Mouse (Mus musculus) stomach, embryonic 15.5 days (tissue): Measurements from ENCODE around the gene Rtp4. TPM values are rescaled to one million over a fixed set of nuclear protein-coding genes. Genes with fewer than 3 reads are reported as not detected.

Experiments used
- ATAC-seq: fragments of 200-750 bp; cut with Nextera tagmentation; 2 replicates; pipeline ENCODE4 v1.8.0; 2017; ENCODE audit warnings: low read depth, moderate number of reproducible peaks, moderate TSS enrichment; ENCODE audit not compliant: insufficient read depth, low FRiP score
- H3K27ac ChIP-seq: fragments of 300-500 bp; sonication (generic); 2 replicates; pipeline ENCODE4 v1.5.1; 2015; ENCODE audit warnings: mild to moderate bottlenecking, inconsistent platforms
- H3K27me3 ChIP-seq: fragments of 300-500 bp; sonication (generic); replicated peaks from 2 replicates; pipeline ENCODE4 v1.6.1; 2015; ENCODE audit warnings: inconsistent platforms
- H3K36me3 ChIP-seq: fragments of 300-500 bp; sonication (generic); 2 replicates; pipeline ENCODE4 v1.6.1; 2015; ENCODE audit warnings: inconsistent platforms
- H3K4me1 ChIP-seq: fragments of 300-500 bp; sonication (generic); 2 replicates; pipeline ENCODE4 v1.6.1; 2015; ENCODE audit warnings: inconsistent platforms
- H3K4me2 ChIP-seq: fragments of 300-500 bp; sonication (generic); 2 replicates; pipeline ENCODE4 v1.6.1; 2015; ENCODE audit warnings: mild to moderate bottlenecking, inconsistent platforms
- H3K4me3 ChIP-seq: fragments of 300-500 bp; sonication (generic); replicated peaks from 2 replicates; pipeline ENCODE4 v1.5.1; 2015; ENCODE audit warnings: inconsistent platforms
- H3K9ac ChIP-seq: fragments of 300-500 bp; sonication (generic); 2 replicates; pipeline ENCODE4 v1.6.1; 2015; ENCODE audit warnings: inconsistent platforms
- H3K9me3 ChIP-seq: fragments of 300-500 bp; sonication (generic); 2 replicates; pipeline ENCODE4 v1.6.1; 2016; ENCODE audit warnings: inconsistent platforms
- WGBS: fragments of 180-500 bp; shearing (Covaris S2); methylation state at CpG from one replicate; pipeline ENCODE4 v1.1.7; 2015; 5-methylcytosine and 5-hydroxymethylcytosine counted together
- polyA plus RNA-seq: library from polyadenylated mRNA; unstranded; fragments of >200 nt; fragmentation: Nextera tagmentation; extraction: Ambion mirVana; gene quantifications from 2 replicates; pipeline ENCODE4 v1.2.1, GENCODE M21; 2015

Gene Rtp4
- polyA plus RNA-seq, 1 experiment from 2014 or later, result 6.4 TPM

DNA sequence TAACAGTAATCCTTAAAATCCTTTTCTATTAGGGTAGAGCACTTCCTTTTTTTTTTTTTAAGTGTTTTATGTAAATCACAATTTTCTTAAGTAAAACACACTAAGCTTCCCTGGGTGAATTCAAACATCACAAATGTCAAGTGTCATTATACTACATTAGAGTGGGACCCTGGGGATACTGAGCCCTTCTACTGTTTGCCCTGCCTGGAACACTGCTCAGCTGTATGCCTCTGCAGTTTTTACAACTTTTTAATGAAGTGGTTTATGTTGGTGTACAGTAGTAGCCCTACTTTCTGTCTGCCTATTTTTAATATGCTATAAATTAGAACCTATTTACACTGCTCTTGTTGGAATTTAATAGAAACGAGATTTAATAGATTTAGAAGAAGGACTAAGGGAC lies 22.2 kb upstream of the Rtp4 start:
- H3K27me3 ChIP-seq, result no peaks in the 10 kb centered on the region
- no peak for ATAC-seq
- H3K4me3 ChIP-seq, result no peak overlapping the region

DNA sequence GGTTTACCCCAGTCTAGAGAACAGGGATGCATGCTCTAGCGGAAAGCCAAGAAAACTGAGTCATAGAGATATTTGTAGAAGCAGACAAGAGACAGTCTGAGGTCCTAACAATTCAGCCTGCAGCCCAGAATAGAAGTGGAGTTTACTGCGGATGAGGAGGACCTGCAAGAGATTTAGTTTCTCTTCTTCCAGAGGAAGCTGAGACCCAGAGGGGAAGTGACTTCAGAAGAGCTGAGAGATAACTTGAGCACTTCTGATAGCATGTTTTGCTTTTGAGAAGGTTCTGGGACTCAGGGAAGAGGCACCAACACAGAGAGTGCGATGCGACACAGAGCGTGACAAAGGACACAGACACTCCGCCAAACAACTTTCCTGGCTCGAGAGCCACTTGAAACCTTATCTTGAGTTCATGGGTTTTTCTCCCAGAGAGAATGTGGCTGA lies 21.4 kb upstream of the Rtp4 start:
- H3K4me1 ChIP-seq, result 0 out of 2 replicates have a peak, but pooled peaks cover 3% of the 10 kb centered on the region
- no peaks in the 10 kb centered on the region for H3K9me3 ChIP-seq
- H3K27ac ChIP-seq, result no peak overlapping the region
- H3K27me3 ChIP-seq, result 0 out of 2 replicates have a peak, but pooled peaks cover 4% of the 10 kb centered on the region
- H3K4me2 ChIP-seq, result no peak overlapping the region
- H3K4me3 ChIP-seq, result no peak overlapping the region
- no peak for ATAC-seq
- H3K9ac ChIP-seq, result no peak overlapping the region
- whole genome bisulfite sequencing, result 48% methylated on average over 7 of the region's 7 CpGs
- H3K36me3 ChIP-seq, result no peaks in the 10 kb centered on the region

More for the DNA sequence above, 22.2 kb upstream of the Rtp4 start:
- WGBS, result 39% methylated on average over 1 of the region's 1 CpGs
- Histone ChIP-seq H3K9ac (no peak overlapping the region), H3K4me1 (0 out of 2 replicates have a peak, but pooled peaks cover 3% of the 10 kb centered on the region), H3K27ac (no peak overlapping the region), H3K4me2 (no peak overlapping the region), H3K9me3 (no peaks in the 10 kb centered on the region), H3K36me3 (no peaks in the 10 kb centered on the region)

DNA sequence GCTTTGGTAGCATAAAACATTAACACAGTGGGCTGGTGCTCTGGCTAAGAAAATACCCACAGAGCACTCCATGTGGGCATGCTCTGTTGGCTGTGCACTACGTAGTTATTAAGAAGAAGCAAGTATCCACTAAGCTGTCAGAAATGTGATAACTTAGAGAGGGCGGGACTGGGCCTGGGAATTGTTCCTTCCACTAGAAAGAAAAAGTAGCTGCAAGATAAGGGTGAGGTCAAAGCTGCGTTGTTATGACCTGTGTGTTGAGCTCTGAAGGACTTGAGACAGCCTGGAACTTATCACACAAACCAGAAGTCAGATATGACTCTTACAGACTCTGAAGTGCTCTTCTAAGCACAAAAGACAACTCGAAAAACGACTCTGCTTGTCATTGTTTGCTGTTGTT lies 19.5 kb upstream of the Rtp4 start:
- Histone ChIP-seq H3K4me1 (0 out of 2 replicates have a peak, but pooled peaks cover 3% of the 10 kb centered on the region), H3K27me3 (0 out of 2 replicates have a peak, but pooled peaks cover 4% of the 10 kb centered on the region), H3K27ac (no peak overlapping the region), H3K9me3 (no peaks in the 10 kb centered on the region), H3K36me3 (no peaks in the 10 kb centered on the region), H3K4me3 (no peak overlapping the region), H3K9ac (no peak overlapping the region), H3K4me2 (no peak overlapping the region)
- no peak; the same call in 1 of the 2 replicates for ATAC-seq
- 54% methylated on average over 5 of the region's 5 CpGs for WGBS

DNA sequence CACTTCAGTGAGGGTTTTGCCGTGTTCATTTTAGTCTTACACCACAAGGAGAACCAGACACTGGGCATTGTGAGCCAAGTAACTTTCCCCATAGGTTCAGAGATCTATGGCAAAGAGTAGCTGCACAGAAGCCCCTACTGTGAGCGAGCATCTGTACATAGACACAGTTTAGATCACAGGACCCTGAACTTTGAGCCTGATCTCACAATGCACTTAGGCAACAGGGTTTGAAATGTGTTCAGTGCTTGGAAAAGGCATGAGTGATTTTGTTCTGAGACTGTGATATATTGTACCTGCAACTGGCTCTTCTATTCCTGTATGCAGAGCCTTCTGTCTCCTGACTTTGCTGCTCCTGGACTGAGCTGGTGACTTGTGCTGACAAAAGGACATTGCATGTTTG lies 18.8 kb upstream of the Rtp4 start:
- 79% methylated on average over 2 of the region's 2 CpGs for WGBS
- 0 out of 2 replicates have a peak, but pooled peaks cover 3% of the 10 kb centered on the region for H3K4me1 ChIP-seq
- no peak overlapping the region for H3K4me3 ChIP-seq
- H3K9ac ChIP-seq, result no peak overlapping the region
- 0 out of 2 replicates have a peak, but pooled peaks cover 4% of the 10 kb centered on the region for H3K27me3 ChIP-seq
- no peak overlapping the region for H3K27ac ChIP-seq
- H3K9me3 ChIP-seq, result no peaks in the 10 kb centered on the region
- no peak overlapping the region for H3K4me2 ChIP-seq
- no peak for ATAC-seq
- no peaks in the 10 kb centered on the region for H3K36me3 ChIP-seq

DNA sequence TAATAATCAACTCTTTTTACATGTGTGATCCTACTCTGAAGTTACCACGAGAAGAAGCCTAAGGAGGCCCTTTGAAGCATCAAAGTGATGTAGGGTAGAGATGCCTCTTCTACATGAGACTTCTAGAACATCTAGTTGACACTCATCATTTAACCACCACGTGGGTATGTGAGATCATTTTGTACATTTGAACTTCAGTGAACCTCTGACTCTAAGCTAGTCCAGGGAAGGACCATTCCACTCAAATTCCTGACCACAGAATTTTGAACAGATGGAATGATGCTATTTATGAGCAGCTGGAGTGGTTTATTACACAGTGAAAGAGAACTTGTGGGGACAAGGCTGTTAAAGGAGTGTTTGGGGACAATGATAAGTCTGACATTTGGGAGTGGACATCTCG lies 17.6 kb upstream of the Rtp4 start:
- WGBS, result 62% methylated on average over 3 of the region's 3 CpGs
- Histone ChIP-seq H3K4me2 (no peak overlapping the region), H3K27ac (no peak overlapping the region), H3K9ac (no peak overlapping the region), H3K9me3 (no peaks in the 10 kb centered on the region), H3K27me3 (0 out of 2 replicates have a peak, but pooled peaks cover 4% of the 10 kb centered on the region), H3K36me3 (no peaks in the 10 kb centered on the region), H3K4me1 (0 out of 2 replicates have a peak, but pooled peaks cover 3% of the 10 kb centered on the region), H3K4me3 (no peak overlapping the region)
- ATAC-seq, result no peak

DNA sequence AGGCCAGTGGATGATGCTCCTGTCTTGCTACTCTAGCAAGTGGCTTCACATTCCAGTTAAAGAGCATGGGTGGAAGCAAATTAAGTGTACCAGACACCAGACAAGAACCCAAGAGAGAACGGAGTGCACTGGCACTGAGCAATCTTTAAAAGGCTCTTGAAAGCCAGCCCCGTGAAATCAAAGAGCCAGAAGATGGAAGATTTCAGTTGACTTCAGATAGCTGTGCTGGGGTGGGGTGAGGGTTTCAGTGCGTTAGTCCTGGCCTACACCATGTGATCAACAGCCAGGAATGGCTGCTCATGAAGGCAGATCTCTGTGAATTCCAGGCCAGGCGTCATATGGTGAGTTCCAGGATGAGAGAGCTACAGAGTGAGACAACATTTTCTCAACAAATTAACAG lies 16.7 kb upstream of the Rtp4 start:
- ATAC-seq, result no peak
- Histone ChIP-seq H3K9ac (no peak overlapping the region), H3K4me1 (0 out of 2 replicates have a peak, but pooled peaks cover 3% of the 10 kb centered on the region), H3K9me3 (no peaks in the 10 kb centered on the region), H3K4me2 (no peak overlapping the region), H3K36me3 (no peaks in the 10 kb centered on the region), H3K27me3 (0 out of 2 replicates have a peak, but pooled peaks cover 4% of the 10 kb centered on the region), H3K27ac (no peak overlapping the region), H3K4me3 (no peak overlapping the region)
- WGBS, result 74% methylated on average over 4 of the region's 4 CpGs

DNA sequence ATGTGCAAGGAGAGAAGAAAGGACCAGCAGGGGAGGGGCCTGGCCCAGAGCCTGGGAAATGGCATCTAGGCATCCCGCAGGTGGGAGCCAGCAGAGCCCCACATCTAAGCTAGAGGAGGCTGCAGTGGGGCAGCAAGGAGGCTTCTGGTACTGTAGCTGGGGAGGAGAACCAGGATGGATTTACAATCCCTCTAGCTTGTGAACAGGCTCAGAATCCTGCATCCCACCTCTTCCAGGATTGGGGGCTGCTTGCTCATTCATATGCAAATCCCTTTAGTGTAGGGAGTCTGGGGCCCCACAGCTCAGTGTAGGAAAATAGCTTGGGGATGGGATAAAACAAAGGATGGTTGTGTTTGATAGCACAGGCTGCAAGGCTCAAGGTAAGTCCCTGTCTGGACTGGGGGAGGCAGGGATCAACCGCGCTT lies 15.8 kb upstream of the Rtp4 start:
- WGBS, result 72% methylated on average over 3 of the region's 3 CpGs

DNA sequence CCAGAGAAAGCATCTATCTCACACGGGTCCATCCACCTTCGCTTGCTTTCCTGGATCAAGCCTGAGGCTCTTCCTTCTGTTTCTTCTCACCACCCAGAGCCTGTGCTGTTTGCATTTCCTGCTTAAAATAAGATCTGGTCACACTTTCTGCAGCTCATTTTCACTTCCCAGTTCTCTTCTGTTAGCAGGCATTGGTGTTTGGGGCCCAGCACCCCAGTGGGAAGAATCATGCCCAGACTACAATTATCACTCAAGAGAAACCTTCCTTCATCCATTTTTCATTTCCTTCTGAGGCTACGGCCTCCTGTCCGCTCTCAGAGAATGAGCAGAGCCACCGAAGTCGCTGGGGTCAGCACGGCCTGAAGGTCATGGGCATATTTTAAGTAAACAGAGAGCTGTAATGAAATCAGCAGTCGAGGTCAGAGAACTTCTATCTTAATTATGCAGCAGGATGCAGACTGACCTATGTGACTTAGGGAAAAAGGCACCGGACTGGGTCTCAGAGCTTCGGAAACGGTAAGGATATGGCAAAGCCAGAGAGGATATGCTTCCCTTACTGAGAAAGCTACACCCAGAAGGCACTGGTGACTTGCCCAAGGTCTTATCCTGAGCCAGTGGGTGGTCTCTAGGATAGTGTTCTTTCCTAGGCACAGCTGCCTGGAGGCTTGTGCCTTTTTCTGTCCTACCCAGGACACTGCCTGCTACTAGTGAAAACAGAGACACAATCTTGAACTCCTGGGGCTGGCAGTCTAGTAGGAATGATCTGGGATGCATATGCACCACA lies 14.0 kb upstream of the Rtp4 start:
- H3K4me2 ChIP-seq, result no peak overlapping the region
- 41% methylated on average over 11 of the region's 11 CpGs for WGBS

More for the DNA sequence above, 15.8 kb upstream of the Rtp4 start:
- ATAC-seq, result no peak
- Histone ChIP-seq H3K9ac (no peak overlapping the region), H3K27me3 (0 out of 2 replicates have a peak, but pooled peaks cover 4% of the 10 kb centered on the region), H3K4me3 (no peak overlapping the region), H3K9me3 (no peaks in the 10 kb centered on the region), H3K4me1 (no peaks in the 10 kb centered on the region), H3K27ac (no peak overlapping the region), H3K36me3 (no peaks in the 10 kb centered on the region), H3K4me2 (no peak overlapping the region)

DNA sequence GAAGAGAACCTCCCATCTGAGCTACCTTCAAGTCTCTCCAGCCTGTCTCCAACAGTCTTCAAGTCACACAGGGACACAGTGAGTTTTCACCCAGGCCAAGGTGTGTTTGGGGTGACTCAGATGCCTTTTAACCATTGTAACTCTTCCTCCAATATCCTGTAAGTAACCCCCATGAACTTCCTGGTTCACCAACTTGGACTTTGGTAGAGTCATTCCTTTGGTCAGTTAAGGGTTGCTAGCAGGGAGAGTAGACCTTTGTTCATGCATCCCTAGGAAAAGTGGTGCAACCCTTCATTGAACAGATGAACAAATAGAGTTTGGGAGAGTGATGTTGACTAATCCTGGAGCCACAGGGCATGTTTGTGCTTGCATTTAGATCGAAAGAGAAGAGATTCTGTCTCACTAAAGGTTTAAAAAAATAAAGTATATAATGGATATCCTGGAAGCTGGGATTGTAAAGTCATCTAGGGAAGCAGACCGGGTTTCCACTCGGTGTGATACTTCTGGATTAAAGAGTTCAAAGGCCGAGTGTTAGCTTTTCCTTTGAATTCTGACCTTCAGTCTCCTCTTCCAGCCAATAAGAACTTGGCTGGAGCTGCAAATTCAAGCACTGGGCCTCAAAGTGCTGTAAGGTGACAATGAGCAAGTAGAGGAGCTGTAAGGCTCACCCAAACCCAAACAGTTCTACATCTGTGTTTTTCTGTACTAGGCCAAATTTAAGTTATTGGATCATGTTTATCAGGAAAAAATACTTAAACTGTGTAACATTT lies 8.7 kb upstream of the Rtp4 start:
- Histone ChIP-seq H3K4me1 (no peaks in the 10 kb centered on the region), H3K36me3 (no peaks in the 10 kb centered on the region), H3K4me3 (no peak overlapping the region), H3K27ac (no peak overlapping the region), H3K9ac (no peak overlapping the region), H3K27me3 (no peaks in the 10 kb centered on the region), H3K9me3 (no peaks in the 10 kb centered on the region), H3K4me2 (no peak overlapping the region)
- WGBS, result 57% methylated on average over 4 of the region's 4 CpGs
- ATAC-seq, result no peak

More for the DNA sequence above, 14.0 kb upstream of the Rtp4 start:
- no peak overlapping the region for H3K4me3 ChIP-seq
- no peak for ATAC-seq
- no peaks in the 10 kb centered on the region for H3K4me1 ChIP-seq
- H3K9me3 ChIP-seq, result no peaks in the 10 kb centered on the region
- H3K27ac ChIP-seq, result no peak overlapping the region
- no peaks in the 10 kb centered on the region for H3K36me3 ChIP-seq
- H3K9ac ChIP-seq, result no peak overlapping the region
- 0 out of 2 replicates have a peak, but pooled peaks cover 4% of the 10 kb centered on the region for H3K27me3 ChIP-seq

DNA sequence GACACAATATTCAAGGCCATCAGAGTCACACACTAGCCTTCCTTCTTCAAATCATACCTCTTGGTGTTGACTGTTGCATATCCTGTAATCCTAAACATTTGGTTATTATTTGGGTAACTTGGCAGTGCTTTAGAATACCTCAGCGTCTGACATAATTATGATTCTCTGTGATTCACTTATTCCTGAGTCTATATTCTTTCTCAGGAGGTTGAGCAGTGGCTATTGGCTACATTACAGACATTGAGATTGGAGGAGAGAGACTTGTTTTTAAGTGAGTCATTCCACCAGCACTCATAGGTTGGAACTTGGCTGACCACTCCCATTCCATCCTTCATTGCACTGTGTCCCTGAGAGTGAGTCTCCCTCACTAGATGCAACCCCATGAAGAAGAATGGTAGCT lies 6.7 kb upstream of the Rtp4 start:
- no peaks in the 10 kb centered on the region for H3K36me3 ChIP-seq
- H3K9ac ChIP-seq, result no peak overlapping the region
- H3K4me3 ChIP-seq, result no peak overlapping the region
- no peak for ATAC-seq
- no peaks in the 10 kb centered on the region for H3K27me3 ChIP-seq
- no peaks in the 10 kb centered on the region for H3K4me1 ChIP-seq
- WGBS, result 84% methylated on average over 1 of the region's 1 CpGs
- no peak overlapping the region for H3K27ac ChIP-seq
- no peak overlapping the region for H3K4me2 ChIP-seq
- no peaks in the 10 kb centered on the region for H3K9me3 ChIP-seq

DNA sequence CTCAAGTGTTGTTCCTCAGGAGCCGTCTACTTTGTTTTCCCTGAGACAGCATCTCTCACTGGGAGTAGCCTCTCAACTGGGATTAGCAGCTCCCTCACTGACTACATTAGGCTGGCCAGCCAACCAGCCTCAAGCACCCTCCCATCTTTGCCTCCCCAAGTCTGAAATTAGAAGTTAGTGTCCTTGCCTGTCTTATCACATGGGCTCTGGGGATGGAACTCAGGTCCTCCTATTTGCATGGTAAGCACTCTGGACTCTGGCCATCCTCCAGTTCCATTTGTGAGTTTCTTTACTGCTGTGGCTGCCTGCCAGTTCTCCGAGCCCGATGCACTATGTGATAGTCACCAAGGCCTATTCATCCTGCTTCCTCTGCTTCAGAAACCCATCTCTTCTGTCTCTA lies 4.3 kb upstream of the Rtp4 start:
- H3K4me2 ChIP-seq, result no peak overlapping the region
- H3K4me1 ChIP-seq, result peaks cover 4% of the 10 kb centered on the region; the same call in 1 of the 2 replicates
- 44% methylated on average over 3 of the region's 3 CpGs for WGBS
- no peak overlapping the region for H3K27ac ChIP-seq
- 0 out of 2 replicates have a peak, but pooled peaks have one; percentile 31 for ATAC-seq
- H3K36me3 ChIP-seq, result no peaks in the 10 kb centered on the region
- no peaks in the 10 kb centered on the region for H3K27me3 ChIP-seq
- H3K4me3 ChIP-seq, result no peak overlapping the region
- H3K9me3 ChIP-seq, result no peaks in the 10 kb centered on the region
- H3K9ac ChIP-seq, result no peak overlapping the region

DNA sequence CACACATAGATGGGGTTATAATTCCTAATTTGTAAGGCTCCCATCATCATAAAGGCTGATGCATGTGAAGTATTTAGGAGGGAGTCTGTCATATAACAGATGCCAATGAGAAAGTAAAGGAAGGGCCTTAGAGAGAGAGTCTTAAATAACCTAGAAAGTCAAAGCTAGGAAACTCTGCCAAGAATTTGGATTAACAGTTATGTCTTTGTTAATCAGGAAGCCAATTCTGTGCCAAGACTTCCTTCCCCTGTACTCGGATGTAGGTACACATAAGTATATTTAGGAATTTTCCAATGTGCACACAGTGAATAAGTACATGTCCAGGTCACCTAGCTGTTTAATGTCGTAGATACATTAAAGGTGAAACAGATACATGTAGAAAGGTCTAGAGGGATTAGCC lies 3.5 kb upstream of the Rtp4 start:
- H3K27ac ChIP-seq, result no peak overlapping the region

More for the DNA sequence above, 3.5 kb upstream of the Rtp4 start:
- H3K36me3 ChIP-seq, result no peaks in the 10 kb centered on the region
- H3K4me3 ChIP-seq, result no peak overlapping the region
- no peak overlapping the region for H3K9ac ChIP-seq
- no peak for ATAC-seq
- no peaks in the 10 kb centered on the region for H3K27me3 ChIP-seq
- peaks cover 4% of the 10 kb centered on the region; the same call in 1 of the 2 replicates for H3K4me1 ChIP-seq
- WGBS, result 56% methylated on average over 2 of the region's 2 CpGs
- no peak overlapping the region for H3K4me2 ChIP-seq
- no peaks in the 10 kb centered on the region for H3K9me3 ChIP-seq
